Mouse (Mus musculus): Measurements from ENCODE around the gene Psen2. TPM values are rescaled to one million over a fixed set of nuclear protein-coding genes. Genes with fewer than 3 reads are reported as not detected.

The Psen2 gene
- polyA plus RNA-seq, 1 experiment from 2014 or later = 15.6 TPM

- H3K4me3 ChIP-seq = no peak overlapping the region
- peaks cover 14% of the 10 kb centered on the region for H3K4me1 ChIP-seq
- 78% methylated on average over 5 of the region's 5 CpGs for WGBS
- H3K27me3 ChIP-seq (ENCODE audit: insufficient read depth, poor library complexity, severe bottlenecking) = peaks cover 8% of the 10 kb centered on the region; the same call in 1 of the 2 replicates
- no peaks in the 10 kb centered on the region for H3K9me3 ChIP-seq
- DNase-seq (ENCODE audit: low spot score) = no peak
- no peaks in the 10 kb centered on the region for H3K36me3 ChIP-seq
- no peak overlapping the region for H3K27ac ChIP-seq
Measured at GRCm38 (mm10) chr1:180289788-180290187, 26.6 kb upstream of the Psen2 start.

GRCm38 (mm10) chr1:180288872-180289468, 25.7 kb upstream of the Psen2 start:
- no peaks in the 10 kb centered on the region for H3K9me3 ChIP-seq
- no peak overlapping the region for H3K27ac ChIP-seq
- H3K4me3 ChIP-seq = no peak overlapping the region
- no peak for DNase-seq (ENCODE audit: low spot score)
- WGBS = 83% methylated on average over 7 of the region's 7 CpGs
- H3K4me1 ChIP-seq = peaks cover 22% of the 10 kb centered on the region
- no peaks in the 10 kb centered on the region for H3K36me3 ChIP-seq
- H3K27me3 ChIP-seq (ENCODE audit: insufficient read depth, poor library complexity, severe bottlenecking) = peaks cover 12% of the 10 kb centered on the region; the same call in 1 of the 2 replicates

DNA sequence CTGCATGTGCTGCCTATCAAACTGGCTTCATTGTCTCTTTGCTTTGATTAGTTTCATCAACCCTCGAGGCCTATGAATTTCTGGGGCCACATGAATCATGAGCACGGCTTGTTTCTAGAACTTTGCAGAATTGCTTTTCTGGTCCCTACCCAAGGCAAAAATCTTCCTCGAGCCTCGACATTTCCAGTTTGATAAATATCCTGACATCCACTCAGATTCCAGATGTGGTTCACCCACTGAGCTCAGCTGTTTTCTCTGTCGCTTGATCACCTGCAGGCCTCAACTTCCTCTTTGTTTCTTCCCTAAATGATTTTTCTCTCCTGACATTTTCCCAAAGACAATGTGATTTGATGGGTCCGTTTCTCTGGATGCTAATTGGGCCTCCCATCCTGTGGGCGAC, 25.0 kb upstream of the Psen2 start:
- Histone ChIP-seq H3K27me3 (ENCODE audit: insufficient read depth, poor library complexity, severe bottlenecking) (peaks cover 12% of the 10 kb centered on the region; the same call in 1 of the 2 replicates), H3K36me3 (no peaks in the 10 kb centered on the region), H3K27ac (no peak overlapping the region), H3K9me3 (no peaks in the 10 kb centered on the region), H3K4me1 (peaks cover 28% of the 10 kb centered on the region), H3K4me3 (no peak overlapping the region)
- WGBS = 77% methylated on average over 7 of the region's 7 CpGs
- DNase-seq (ENCODE audit: low spot score) = no peak

GRCm38 (mm10) chr1:180286081-180286831, 23.0 kb upstream of the Psen2 start:
- WGBS = 65% methylated on average over 15 of the region's 15 CpGs
- no peaks in the 10 kb centered on the region for H3K9me3 ChIP-seq
- no peaks in the 10 kb centered on the region for H3K36me3 ChIP-seq
- H3K4me3 ChIP-seq = no peak overlapping the region
- H3K27me3 ChIP-seq (ENCODE audit: insufficient read depth, poor library complexity, severe bottlenecking) = peaks cover 12% of the 10 kb centered on the region; the same call in 1 of the 2 replicates
- peaks cover 28% of the 10 kb centered on the region for H3K4me1 ChIP-seq
- no peak for DNase-seq (ENCODE audit: low spot score)
- H3K27ac ChIP-seq = peak overlapping the region; percentile 23; the same call in 1 of the 2 replicates

DNA sequence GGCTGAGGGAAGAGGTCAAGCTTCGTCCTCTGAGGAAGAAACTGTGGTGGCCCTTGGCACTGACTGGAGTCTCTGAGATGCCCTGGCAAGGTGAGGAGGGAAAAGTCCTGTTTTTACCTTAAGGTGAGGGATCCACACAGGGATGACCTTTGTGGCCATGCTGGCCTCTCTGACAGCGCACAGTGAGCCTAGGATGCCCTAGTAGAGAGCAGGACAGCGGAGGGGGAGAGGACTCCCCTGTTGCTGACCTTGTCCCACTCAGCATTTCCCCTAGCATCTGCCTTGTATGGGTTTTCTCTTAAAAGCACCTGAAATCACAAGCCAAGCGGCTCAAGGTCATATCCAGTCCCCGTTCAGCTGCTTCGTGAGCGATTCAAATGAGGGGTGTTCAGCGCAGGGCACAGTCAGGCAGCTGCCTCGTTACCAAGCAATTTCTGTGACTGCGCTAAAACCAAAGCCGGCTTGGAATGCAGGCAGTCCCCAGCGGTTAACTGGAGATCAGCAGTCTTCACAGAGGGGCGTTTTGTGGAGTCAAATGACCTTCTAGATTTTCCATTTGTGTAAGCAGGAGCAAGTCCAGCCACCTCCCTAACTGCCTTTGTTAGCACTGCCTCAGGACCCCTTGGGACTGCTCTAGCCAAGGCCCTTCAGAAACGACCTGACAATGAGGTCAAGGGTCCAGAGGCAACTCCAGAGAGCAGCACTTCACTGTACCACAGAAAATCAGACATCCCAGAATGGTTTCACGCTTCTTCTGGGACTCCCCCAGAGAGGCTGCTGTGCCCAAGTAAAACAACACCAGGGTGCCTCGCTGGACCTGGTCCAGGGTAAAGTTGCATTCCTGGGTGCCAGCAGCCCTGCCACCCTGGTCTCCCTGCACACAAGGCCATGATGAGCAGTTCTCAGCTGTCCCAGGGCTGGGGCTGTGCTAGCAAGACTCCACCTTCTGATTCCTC, 20.9 kb upstream of the Psen2 start:
- DNase-seq (ENCODE audit: low spot score) = no peak
- WGBS = 20% methylated on average over 16 of the region's 16 CpGs
- no peaks in the 10 kb centered on the region for H3K36me3 ChIP-seq
- peak overlapping the region; percentile 31; the same call in 1 of the 2 replicates for H3K4me3 ChIP-seq
- H3K4me1 ChIP-seq = peaks cover 34% of the 10 kb centered on the region
- H3K27ac ChIP-seq = peak overlapping the region; percentile 43
- no peaks in the 10 kb centered on the region for H3K9me3 ChIP-seq
- peaks cover 12% of the 10 kb centered on the region; the same call in 1 of the 2 replicates for H3K27me3 ChIP-seq (ENCODE audit: insufficient read depth, poor library complexity, severe bottlenecking)

- 65% methylated on average over 6 of the region's 6 CpGs for WGBS
- Histone ChIP-seq H3K4me3 (no peak overlapping the region), H3K27me3 (ENCODE audit: insufficient read depth, poor library complexity, severe bottlenecking) (peaks cover 12% of the 10 kb centered on the region; the same call in 1 of the 2 replicates), H3K27ac (no peak overlapping the region), H3K9me3 (no peaks in the 10 kb centered on the region), H3K4me1 (peaks cover 32% of the 10 kb centered on the region), H3K36me3 (no peaks in the 10 kb centered on the region)
- no peak for DNase-seq (ENCODE audit: low spot score)
Measured at GRCm38 (mm10) chr1:180282581-180282980, 19.3 kb upstream of the Psen2 start.

- Histone ChIP-seq H3K27me3 (ENCODE audit: insufficient read depth, poor library complexity, severe bottlenecking) (peaks cover 3% of the 10 kb centered on the region; the same call in 1 of the 2 replicates), H3K4me3 (no peak overlapping the region), H3K27ac (no peak overlapping the region), H3K36me3 (no peaks in the 10 kb centered on the region), H3K4me1 (peaks cover 22% of the 10 kb centered on the region), H3K9me3 (no peaks in the 10 kb centered on the region)
- 45% methylated on average over 7 of the region's 7 CpGs for WGBS
- DNase-seq (ENCODE audit: low spot score) = no peak
Measured at GRCm38 (mm10) chr1:180279648-180280047, 16.4 kb upstream of the Psen2 start.

GRCm38 (mm10) chr1:180277563-180277962, 14.3 kb upstream of the Psen2 start:
- no peaks in the 10 kb centered on the region for H3K9me3 ChIP-seq
- H3K36me3 ChIP-seq = no peaks in the 10 kb centered on the region
- H3K27me3 ChIP-seq (ENCODE audit: insufficient read depth, poor library complexity, severe bottlenecking) = no peaks in the 10 kb centered on the region
- no peak overlapping the region for H3K4me3 ChIP-seq
- 56% methylated on average over 9 of the region's 9 CpGs for WGBS
- H3K4me1 ChIP-seq = peaks cover 9% of the 10 kb centered on the region
- DNase-seq (ENCODE audit: low spot score) = no peak
- 0 out of 2 replicates have a peak overlapping the region, but pooled peaks have one; percentile 7 for H3K27ac ChIP-seq

DNA sequence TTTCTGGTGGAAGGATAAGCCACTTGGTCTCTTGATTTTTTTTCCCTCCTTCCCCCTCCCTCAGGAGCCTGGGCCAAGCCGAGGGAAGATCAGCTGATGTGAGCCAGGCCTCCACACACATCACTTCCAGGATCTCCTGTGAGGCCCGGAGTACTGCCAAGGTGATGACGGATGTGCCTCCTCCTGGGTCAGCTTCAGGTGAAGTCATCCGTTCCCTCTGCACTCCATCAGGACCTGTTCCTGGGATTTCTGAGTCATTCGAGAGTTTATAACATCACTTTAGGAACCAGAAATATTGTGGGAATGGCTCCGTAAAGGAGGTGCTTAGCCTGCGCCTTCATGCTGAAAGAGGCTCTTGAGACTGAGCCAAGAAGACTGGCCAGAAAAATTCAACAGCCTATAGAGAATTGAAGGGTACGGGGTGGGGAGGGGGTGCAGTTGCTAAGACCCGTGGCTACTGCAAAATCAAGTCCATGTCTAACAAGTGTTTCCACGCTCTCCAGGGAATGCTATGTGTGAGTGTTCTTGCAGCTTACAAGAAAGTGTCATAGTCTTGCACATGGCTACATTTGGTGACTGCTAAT, 11.6 kb upstream of the Psen2 start:
- Histone ChIP-seq H3K27ac (no peak overlapping the region), H3K9me3 (no peaks in the 10 kb centered on the region), H3K36me3 (no peaks in the 10 kb centered on the region), H3K27me3 (ENCODE audit: insufficient read depth, poor library complexity, severe bottlenecking) (no peaks in the 10 kb centered on the region), H3K4me3 (no peak overlapping the region), H3K4me1 (peaks cover 8% of the 10 kb centered on the region)
- WGBS = 68% methylated on average over 10 of the region's 10 CpGs
- no peak for DNase-seq (ENCODE audit: low spot score)

- Histone ChIP-seq H3K4me3 (no peak overlapping the region), H3K36me3 (no peaks in the 10 kb centered on the region), H3K4me1 (peaks cover 11% of the 10 kb centered on the region), H3K27ac (peak overlapping the region; percentile 52), H3K27me3 (ENCODE audit: insufficient read depth, poor library complexity, severe bottlenecking) (peaks cover 29% of the 10 kb centered on the region), H3K9me3 (no peaks in the 10 kb centered on the region)
- 86% methylated on average over 2 of the region's 2 CpGs for WGBS
- DNase-seq (ENCODE audit: low spot score) = no peak
Measured at GRCm38 (mm10) chr1:180269033-180269432, 5.8 kb upstream of the Psen2 start.

DNA sequence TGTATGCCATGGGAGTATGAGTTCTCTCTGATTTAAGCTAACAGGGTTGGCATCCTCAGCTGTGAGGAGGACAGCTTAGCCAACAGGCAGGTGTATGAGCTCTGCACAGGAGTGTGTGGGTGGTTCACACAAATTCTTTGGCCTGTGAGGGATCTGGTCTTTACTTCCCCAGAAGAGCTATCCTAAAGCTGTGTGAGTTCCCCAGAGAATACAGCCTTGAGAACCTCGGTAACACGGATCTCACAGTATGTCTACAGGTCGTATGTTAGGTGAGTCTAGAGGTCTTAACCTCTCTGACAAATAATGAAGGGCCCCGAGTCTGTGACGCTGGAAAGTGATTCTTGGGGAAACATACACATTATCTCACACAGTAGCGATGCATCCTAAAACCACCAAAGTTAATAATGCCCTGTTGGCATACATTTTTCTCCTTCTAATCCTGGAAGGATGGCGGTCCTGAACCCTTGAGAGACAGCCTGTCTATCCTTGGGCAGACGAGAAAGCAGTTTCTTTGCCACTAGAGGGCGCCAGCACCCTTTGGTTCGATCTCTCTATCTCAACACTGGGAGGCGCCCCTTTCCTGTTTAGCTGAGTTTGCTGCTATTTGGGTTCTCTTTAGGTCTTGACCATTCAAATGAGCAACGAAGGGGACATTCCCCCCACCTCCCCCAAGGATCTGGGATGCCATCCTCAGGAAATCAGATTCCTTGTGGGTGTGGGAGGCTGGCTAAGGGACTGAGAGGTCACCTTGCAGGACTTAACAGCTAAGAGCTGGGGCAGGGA, 5.2 kb upstream of the Psen2 start:
- Histone ChIP-seq H3K36me3 (no peaks in the 10 kb centered on the region), H3K4me1 (peaks cover 11% of the 10 kb centered on the region), H3K4me3 (no peak overlapping the region), H3K27ac (peak overlapping the region; percentile 52), H3K27me3 (ENCODE audit: insufficient read depth, poor library complexity, severe bottlenecking) (peaks cover 30% of the 10 kb centered on the region), H3K9me3 (no peaks in the 10 kb centered on the region)
- WGBS = 15% methylated on average over 12 of the region's 12 CpGs
- peak; percentile 91 for DNase-seq (ENCODE audit: low spot score)

DNA sequence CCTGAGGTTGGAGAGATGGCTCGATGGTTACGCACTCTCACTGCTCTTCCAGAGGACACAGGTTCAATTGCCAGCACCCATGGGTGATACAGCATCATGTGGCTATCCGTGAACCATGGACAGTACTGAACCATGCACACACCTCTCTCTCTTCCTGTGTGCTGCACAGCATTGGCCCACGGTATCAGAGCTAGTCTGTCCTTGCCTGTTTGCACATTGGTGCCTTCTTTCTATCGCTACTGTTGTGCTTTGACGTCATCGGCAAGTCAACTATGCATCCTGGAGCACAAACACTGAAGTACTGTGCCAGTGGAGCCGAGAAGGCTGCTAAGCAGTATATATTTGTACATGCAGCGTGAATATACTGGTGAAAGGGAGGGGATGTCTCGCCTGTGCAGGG, 3.9 kb upstream of the Psen2 start:
- Histone ChIP-seq H3K27me3 (ENCODE audit: insufficient read depth, poor library complexity, severe bottlenecking) (peaks cover 35% of the 10 kb centered on the region), H3K27ac (no peak overlapping the region), H3K4me1 (peaks cover 11% of the 10 kb centered on the region), H3K36me3 (no peaks in the 10 kb centered on the region), H3K4me3 (no peak overlapping the region), H3K9me3 (no peaks in the 10 kb centered on the region)
- DNase-seq (ENCODE audit: low spot score) = no peak
- WGBS = 69% methylated on average over 10 of the region's 10 CpGs

All from heart, embryonic 10.5 days (tissue).